Mouse (Mus musculus) ES-E14 (cell line): ENCODE measurements around the gene Galnt6.

Source experiments
- CHD2 ChIP-seq: IDR thresholded peaks from 2 replicates; pipeline ENCODE4 v1.6.1; 2014; ENCODE audit warnings: mild to moderate bottlenecking, low read depth, low read length, inconsistent platforms
- MAFK ChIP-seq: IDR thresholded peaks from 2 replicates; pipeline ENCODE4 v1.6.1; 2014; ENCODE audit warnings: mild to moderate bottlenecking, low read depth, low read length, inconsistent platforms; ENCODE audit not compliant: insufficient read depth

DNA sequence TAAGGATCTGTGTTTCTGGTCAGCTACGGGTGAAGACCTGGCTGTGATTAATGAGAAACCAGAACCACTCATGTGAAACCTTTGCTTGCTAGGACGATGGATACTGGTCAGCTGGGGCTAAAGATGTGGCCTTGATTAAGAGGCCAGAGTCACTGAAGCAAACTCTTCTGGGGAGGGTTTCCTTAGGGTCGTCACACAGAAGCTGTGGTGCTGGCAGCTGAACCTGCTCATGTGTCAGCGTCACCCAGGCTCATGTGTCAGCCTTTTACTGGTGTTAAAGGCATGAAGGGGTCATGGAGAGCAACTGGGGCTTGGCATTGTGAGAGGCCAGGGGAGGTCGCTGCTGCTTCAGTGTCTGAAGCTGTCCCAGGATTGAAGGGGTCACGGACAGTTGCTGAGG is 18.3 kb downstream of the Galnt6 start:
- TF ChIP-seq MAFK, result no peak
- TF ChIP-seq CHD2, result no peak
